Mouse (Mus musculus) CH12F3 (cell line): Measurements from ENCODE around the gene Rab3b.
"Not testable (repeated sequence)": the region's sequence is repeated elsewhere in the genome, so short reads cannot be mapped to it uniquely, and the experiment has no call there.

Source experiments
- in situ Hi-C: fragments of 300-500 bp; cut with MboI; formaldehyde crosslinking; loops from 2 replicates; pipeline ENCODE4 v1.14.3; 2020; ENCODE audit warnings: low sequenced_read_pairs

The Rab3b gene

DNA sequence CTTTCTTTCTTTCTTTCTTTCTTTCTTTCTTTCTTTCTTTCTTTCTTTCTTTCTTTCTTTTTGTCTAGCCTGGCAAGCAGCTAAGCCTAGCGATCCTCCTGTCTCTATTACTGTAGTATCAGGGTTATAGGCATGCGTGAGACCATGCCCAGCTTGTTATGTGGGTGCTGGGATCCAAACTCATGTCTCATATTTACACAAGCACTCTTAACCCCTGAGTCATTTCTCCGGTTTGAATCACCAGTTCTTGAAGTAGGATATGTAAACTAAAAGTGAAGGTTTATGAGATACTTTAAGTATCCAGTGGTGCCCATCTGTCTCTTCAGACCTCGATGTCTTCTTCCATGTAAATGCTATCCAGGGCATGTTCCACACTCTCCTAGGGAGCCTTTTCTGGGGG, 8.6 kb downstream of the Rab3b start:
- in situ Hi-C loops: no loop called here

DNA sequence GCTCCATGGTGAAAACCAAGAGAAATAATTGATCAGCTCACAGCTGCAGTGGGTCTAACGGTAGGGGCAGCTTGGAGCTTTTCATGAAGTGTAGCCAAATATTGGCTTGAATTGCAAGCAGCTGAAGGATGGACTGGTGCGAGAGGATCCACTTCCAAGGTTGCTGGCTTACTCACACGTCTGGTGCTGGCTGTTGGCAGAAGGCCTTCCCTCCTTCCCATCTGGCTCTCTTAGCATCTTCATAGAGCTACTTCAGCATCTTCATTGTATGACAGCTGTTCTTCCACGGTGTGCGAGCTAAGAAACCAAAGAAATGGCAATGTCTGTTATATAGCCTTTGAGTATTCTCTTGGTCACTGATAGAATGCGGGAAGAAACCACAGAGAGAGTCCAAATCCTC, 12.0 kb downstream of the Rab3b start:
- in situ Hi-C loops: no loop called here

DNA sequence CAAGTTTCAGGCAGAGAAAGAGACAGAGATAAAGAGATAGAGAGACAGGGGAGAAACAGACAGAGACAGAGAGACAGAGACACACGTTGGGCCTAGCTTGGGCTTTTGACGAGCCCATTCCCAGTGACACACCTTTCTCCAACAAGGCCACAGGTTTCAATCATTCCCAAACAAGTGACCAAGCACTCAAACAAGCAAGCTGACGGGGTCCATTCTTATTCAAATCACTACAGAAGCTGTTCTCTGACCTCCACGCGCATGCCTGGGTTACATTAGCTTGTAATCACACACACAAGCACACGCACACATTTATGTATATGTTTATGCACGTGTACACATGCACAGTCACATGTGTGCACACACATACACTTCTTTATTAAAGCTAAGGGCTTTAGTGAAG, 21.6 kb downstream of the Rab3b start:
- in situ Hi-C loops: no loop called here

DNA sequence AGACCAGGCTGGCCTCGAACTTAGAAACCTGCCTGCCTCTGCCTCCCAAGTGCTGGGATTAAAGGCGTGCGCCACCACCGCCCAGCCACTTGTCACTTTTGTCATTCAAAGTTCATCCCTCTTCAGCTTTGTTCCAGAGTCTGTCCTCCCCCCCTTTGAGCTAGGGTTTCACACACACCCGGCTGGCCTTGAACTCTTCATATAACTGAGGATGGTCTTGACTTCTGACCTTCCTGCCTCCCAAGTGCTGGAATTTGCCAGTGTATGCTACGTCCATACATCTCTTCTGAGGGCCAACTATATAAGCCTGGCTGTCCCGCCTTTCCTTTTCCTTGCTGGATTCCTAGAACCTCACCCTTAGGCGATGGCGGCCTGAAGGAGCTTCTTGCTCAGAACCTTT, 24.0 kb downstream of the Rab3b start:
- in situ Hi-C loops: no loop called here

DNA sequence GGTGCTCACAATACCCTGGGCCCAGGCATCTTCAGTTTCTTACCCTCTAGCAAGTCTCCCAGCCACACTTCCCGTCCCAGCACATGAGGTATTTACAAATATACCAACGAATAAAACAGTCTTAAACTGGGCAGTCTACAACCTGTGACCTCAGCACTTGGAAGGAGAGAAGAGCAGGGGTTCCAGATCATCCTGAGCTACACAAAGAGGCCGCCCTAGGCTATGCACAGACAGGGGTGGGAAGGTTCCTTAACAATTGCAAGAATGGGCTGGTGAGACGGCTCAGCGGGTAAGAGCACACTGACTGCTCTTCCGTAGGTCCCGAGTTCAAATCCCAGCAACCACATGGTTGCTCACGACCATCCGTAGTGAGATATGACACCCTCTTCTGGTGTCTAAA, 24.5 kb downstream of the Rab3b start:
- in situ Hi-C loops: no loop called here

DNA sequence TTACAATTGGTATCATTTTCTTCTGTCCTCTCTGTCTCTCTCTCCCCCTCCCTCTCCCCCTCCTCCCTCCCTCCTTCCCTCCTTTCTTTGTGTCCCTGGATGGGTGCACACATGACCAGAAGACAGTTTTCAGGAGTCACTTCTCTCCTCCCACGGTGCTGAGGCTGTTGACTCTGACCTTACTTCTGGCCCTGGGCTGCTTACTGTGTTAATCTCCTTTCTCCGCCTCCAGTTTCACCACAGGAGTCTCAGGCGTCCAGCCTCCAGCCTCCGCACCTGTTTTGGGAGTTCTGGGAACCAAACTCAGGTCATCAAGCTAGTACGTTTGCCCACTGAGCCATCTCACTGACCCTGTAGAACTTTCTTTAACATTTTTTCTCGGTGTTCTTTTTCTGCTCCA, 25.2 kb downstream of the Rab3b start:
- in situ Hi-C loops: no loop called here

DNA sequence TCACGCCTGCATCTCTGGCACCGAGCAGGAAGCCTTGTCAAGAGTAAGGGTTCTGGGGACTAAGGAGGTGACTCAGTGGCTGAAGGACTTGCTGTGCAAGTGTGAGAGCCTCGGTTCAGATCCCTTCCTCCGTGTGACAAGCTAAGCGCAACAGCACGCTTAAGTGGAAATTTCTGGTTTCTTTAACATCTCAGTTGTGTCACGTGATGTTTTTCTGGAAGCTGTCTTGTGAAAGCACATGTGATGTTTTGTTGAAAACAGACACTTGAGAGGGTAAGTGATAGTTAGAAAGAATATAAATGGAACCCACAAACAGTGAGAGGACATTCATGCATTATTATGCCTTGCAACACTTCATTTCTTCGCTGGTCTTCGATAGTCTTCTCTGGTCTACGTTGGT, 25.9 kb downstream of the Rab3b start:
- in situ Hi-C loops: no loop called here

DNA sequence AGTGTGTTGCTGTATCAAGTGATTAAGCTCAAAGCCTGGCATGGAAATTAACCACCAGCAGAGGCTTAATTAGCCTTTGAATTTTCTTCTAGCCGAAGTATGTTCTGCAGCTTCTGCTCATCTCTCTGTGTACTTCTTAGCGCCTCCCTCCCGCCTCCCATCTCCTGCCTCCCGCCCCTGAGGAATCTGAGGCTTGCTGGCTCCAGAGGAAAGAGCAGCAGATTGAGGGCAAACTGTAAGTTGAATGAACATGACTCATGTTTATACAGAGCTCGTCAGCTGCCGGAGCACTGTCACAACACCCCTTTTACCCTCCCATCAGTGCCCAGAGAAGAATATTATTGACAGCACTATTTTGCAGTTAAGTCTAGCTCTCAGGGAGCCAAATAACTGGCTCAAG, 27.0 kb downstream of the Rab3b start:
- in situ Hi-C loops: no loop called here

DNA sequence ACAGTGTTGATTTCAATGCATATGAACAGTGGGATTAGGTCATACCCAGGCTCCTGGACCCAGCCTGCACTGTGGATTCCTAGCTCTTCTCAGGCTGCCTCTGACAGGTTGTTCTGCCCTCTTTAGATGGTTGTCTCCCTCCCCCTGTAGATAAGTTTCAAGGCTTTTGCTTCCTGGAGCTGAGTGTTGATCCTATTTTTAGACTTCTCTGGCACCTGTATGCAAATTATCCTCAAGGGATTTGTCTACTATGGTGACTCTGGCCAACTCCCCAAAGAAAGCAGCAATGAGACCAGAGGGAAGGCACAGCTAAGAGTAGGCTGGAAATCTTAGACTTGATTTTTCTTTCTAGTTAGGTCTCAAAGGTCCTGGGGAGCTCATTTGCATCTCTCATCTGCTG, 28.6 kb downstream of the Rab3b start:
- in situ Hi-C loops: no loop called here

DNA sequence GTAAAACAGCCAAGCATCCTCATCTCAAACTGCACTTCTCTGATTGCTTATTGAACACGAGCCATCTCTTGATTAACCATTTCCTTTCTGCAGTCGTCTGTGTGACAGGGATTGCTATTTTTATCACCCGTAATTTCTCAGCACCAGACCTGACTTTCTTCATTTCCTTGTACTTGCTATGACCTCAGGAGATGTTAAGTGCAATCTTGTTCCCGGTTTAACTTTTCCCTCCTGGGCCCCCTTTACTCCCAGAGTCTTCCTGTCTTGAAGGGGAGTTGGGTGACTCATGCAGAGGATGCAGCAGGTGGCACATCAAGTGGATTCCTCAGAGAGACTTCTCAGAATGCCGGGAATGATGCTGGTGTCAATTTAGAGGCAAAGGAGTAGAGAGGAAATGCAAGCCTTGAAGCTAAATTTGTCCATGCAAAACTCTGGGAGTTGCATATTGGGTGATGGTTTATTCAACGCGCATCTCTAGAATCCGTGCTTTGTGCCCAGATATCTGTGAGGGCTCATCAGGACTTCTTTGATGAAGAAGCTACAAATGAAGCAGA, 31.1 kb downstream of the Rab3b start:
- in situ Hi-C loops: no loop called here

DNA sequence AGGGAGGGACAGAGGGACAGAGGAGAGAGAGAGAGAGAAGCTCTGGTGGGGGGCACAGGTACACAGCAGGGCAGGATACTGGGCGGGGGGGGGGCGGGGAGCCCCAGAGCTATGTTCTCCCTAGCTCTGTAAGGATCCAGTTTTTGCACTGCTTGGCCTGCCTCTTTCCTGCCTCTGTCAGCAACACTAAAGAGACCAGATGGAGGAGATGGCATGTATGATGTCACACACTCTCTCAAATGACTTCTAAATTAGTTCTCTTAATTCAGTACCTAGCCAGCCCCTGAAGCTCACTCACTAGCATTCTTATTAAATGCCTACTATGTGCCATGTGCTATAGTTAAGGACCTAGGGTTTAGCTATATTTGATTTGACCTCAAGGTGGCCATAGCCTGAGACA, 33.0 kb downstream of the Rab3b start:
- in situ Hi-C loops: no loop called here

DNA sequence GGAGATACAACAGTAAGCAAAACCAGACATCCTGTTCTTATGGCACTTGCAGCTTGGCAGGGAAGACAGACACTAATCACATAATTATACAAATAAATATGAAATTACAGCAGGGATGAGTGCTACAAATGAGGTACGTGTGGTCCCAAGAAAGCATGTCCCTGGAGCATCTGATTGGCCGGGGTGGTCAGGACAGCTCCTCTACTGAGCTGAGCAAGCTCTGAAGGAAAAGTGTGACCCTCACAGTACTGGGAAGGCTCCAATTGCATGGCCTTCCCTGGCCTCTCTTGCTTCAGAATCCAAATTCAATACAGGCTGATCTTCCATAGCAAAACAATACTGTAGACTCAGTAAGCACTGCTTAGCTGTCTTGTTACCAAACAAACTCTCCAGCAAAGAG, 34.3 kb downstream of the Rab3b start:
- in situ Hi-C loops: no loop called here

DNA sequence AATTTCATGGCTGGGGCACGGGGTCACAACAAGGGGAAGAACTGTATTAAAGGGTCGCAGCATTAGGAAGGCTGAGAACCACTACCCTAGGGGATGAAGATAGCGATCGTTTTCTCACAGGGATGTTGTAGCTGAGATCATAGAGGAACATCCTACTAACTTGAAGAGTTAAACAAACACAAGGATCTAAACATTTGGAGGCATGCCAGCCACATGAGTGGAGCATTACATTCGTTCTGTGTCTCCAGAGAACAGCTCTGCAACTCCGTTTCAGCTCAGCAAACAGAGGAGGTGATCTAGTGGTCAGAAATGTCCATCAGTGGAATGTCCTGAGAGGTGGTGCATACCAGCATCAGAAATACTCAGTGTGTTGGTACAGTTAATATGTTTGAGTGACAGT, 35.5 kb downstream of the Rab3b start:
- in situ Hi-C loops: no loop called here

DNA sequence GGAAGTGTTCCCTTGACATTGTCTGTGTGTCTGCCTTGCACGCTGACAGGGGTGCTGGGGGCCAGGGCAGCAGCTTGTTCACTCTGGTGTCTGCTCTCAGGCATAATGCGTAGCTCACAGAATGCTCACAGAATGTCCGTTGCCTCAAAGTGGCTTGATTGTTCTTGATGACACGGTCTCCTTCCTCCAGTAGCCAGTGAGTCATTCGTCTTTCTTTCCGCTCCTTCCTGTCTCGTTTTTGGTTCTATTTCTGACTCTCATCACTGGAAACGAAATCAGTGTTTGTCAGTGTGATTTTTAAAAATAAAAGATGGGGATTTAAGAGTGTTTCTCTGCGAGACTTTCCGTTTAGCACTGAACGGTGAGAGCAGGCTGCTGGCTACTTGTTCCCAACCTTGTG, 36.2 kb downstream of the Rab3b start:
- in situ Hi-C loops: no loop called here

DNA sequence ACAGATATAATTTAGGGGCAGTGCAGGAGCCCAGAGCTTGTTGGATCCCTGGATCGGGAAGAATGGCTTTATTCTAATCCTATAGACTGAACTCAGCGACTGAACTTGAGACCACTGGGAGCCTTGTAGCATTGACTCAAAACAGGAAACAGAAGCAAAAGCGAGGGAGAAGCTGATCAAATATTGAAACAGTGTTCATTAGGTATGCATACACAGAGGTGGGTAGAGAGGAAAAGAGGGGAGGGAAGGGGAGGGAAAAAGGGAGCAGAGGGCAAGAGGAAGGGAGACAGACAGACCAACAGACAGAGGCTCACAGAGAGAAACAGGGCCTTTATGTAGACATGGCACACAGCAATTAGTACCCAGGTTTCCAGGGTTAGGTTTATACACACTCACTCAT, 38.8 kb downstream of the Rab3b start:
- in situ Hi-C loops: no loop called here

DNA sequence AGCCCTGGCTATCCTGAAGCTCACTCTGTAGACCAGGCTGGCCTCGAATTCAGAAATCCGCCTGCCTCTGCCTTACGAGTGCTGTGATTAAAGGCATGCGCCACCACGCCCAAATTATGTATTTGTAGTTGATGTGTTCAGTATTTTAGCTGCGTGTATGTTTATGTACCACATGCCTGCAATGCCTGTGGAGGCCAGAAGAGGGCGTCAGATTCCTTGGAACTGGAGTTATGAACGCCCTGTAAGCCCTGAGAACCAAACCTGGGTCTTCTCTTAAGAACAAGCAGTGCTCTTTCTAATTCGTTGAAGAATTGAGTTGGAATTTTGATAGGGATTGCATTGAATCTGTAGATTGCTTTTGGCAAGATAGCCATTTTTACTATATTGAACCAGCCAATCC, 49.1 kb downstream of the Rab3b start:
- in situ Hi-C loops: not testable (repeated sequence)

DNA sequence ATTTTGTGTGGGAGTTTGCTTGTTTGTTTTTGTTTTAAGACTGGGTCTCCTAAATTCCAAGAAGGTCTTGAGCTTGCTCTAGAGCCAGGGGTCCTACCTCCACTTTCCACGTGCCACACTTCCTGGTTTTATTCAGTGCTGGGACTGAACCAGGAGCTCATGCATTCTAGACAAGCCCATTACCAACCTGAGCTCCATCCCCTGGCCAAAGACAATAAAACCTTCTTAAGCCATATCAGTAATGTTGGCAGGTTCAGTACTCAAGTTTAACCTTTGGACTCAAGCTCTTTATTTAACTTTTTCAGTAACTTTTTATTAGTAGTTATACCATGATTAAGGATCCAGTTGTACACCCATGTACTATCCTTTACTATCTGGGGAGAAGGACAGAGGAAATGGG, 54.3 kb downstream of the Rab3b start:
- in situ Hi-C loops: no loop called here

DNA sequence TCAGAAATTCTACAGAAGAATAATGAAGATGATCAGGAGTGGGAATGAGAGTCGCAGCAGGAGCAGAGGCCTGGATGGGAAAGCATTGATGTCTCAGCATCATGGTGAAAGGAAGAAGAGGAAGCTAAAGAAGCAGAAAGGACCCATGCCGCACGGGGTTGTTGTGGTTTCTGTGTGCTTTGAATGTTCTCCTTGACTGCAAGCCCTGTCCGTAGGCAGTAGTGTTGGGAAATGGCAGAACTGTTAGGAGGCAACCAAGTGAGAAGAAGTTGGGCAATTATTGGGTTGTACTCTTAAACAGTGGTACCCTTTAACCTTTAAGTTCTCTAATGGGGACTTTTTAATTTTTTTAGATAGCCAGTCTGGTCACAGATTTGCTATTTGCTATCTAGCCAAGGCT, 56.0 kb downstream of the Rab3b start:
- in situ Hi-C loops: no loop called here

DNA sequence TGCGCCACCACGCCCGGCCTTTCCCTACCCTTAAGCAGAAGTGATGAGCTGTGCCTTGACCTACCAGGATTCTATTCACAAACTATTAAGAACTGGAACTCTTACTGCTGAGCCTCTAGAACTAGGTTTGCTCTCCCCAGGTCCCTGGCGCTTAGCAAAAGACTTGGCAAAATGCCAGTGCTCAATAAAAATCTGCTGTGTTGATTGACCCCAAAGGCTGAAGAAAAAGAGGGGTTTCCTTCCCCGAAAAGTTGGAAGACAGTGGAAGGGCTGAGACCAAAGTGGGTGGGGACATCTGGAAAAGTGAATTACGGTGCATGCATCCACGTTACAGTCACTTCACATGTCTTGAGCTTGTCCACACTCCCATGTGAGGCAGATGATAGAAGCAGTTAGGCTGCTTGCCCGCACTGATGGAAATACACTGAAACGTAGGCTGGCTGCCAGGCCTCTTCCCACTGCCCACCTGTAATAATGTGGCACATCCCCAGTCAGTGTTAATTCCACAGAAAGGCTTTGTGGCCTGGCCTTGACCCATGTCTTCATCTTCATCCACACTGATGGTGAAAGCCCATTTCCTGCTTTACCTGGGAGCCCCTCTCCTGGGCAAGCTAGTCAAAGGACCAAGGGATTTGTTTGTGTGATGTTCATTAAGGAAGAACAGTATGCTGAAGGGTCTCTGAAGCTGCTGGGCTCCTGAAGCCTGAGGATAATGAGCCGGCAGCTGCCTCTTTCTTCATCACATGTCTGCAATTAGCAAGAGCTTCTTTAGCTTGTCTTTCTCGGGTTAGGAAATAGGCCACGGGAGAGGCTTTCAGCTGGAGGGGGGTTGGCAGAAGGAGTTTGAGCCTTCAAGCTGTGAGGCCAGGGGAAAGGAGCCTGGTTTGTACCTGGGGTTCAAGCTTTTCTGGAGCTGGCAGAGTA, 59.2 kb downstream of the Rab3b start:
- in situ Hi-C loops: no loop called here

DNA sequence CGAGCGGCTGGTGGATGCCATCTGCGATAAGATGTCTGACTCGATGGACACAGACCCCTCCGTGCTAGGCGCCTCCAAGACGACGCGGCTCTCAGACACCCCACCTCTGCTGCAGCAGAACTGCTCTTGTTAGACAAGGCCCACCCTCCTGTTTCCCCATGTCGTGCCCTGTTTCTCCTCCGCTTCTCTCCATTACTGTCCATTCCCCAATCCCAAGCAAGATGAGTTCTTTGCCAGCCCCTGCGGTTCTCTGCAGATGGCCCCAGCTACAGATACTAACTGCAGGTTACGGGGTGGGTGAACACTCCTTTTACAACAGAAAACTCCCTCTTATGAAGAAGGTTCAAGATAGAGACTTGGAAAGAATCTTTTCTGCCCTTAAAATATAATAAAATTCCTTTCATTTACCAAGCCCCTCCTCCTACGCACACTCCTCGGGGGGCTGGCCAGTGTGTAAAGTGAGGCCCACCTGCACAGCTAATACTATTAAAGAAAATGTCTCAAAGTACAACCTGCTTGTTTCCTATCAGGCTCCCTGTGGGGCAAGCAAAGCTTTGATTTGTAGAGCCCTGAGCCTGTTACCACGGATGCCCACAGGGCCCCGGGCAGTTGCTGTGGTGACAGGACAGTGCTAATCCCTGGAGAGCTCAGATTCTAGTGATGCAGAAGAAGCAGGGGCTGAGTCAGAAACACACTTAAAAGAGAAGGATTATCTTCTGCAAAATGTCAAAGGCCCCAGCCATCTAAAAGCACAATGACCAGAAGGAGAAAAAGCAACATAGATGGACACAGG, 62.0 kb downstream of the Rab3b start:
- in situ Hi-C loops: no loop called here

DNA sequence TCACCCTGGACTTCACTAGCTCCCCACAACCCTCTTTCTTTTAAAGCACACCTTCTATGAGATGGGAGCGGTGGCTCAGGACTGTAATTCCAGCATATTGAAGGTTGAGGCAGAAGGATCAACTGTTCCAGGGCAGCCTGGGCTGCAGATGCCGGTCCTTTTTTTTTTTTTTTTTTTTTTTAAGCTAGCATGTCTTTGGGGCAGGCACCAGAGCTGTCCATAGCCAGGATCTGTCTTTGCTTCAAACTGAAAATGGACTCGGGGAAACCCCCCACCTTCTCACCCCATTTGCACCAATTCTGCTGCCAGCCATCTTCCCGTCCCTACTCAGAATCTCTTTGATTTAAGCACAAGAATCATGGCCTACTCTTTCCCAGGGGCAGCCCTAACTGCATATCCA, 63.3 kb downstream of the Rab3b start:
- in situ Hi-C loops: no loop called here
